Mouse (Mus musculus): Measurements from ENCODE around the gene Gm49340. TPM values are rescaled to one million over a fixed set of nuclear protein-coding genes. Genes with fewer than 3 reads are reported as not detected.

Gene Gm49340
- not detected in 2 replicates for polyA plus RNA-seq (2011; ENCODE audit: insufficient read depth, insufficient read length, low read depth, missing spikeins)

- H3K27me3 ChIP-seq (ENCODE audit: control insufficient read depth, insufficient read depth, low read length, poor library complexity, severe bottlenecking), result no peaks in the 10 kb centered on the region
- TF ChIP-seq CTCF (IDR thresholded peaks at IDR 0.05; ENCODE audit: low read depth, low read length), result no peak
- no peak for TF ChIP-seq POLR2A (IDR thresholded peaks at IDR 0.05; ENCODE audit: insufficient read depth, low read length)
- TF ChIP-seq EP300 (IDR thresholded peaks at IDR 0.05; ENCODE audit: insufficient read depth, low read depth, low read length), result no peak
- no peak within 1 kb of the TSS for H3K9ac ChIP-seq (ENCODE audit: low read depth, poor library complexity, severe bottlenecking)
- H3K4me1 ChIP-seq (ENCODE audit: control insufficient read depth, insufficient read depth, low read length), result no peaks in the 10 kb centered on the region
- H3K36me3 ChIP-seq (ENCODE audit: control insufficient read depth, insufficient read depth, low read length, poor library complexity, severe bottlenecking), result no peaks in the 10 kb centered on the region
- no peaks in the 10 kb centered on the region for H3K9me3 ChIP-seq (replicated peaks; ENCODE audit: control insufficient read depth, insufficient read depth, low read length, poor library complexity, severe bottlenecking)
- no peak within 1 kb of the TSS for H3K27ac ChIP-seq (ENCODE audit: insufficient read depth, low read length)
- H3K4me3 ChIP-seq (ENCODE audit: low read depth, low read length), result no peak within 1 kb of the TSS
These were observed at the start of gene Gm49340, which contains the start of the genes Aspa and Spata22 for GRCm38 (mm10) chr11:73329442-73329841. Gene Gm49340, plus strand, starts transcription at chr11:73329741. Gene Aspa, minus strand, starts transcription at chr11:73329596. Gene Spata22, plus strand, starts transcription at chr11:73329741.

- TF ChIP-seq CTCF (IDR thresholded peaks at IDR 0.05; ENCODE audit: low read depth, low read length) (no peak), EP300 (IDR thresholded peaks at IDR 0.05; ENCODE audit: insufficient read depth, low read depth, low read length) (no peak), POLR2A (IDR thresholded peaks at IDR 0.05; ENCODE audit: insufficient read depth, low read length) (no peak)
- H3K27me3 ChIP-seq (ENCODE audit: control insufficient read depth, insufficient read depth, low read length, poor library complexity, severe bottlenecking), result no peaks in the 10 kb centered on the region
- no peaks in the 10 kb centered on the region for H3K9me3 ChIP-seq (replicated peaks; ENCODE audit: control insufficient read depth, insufficient read depth, low read length, poor library complexity, severe bottlenecking)
- no peak overlapping the region for H3K9ac ChIP-seq (ENCODE audit: low read depth, poor library complexity, severe bottlenecking)
- H3K4me3 ChIP-seq (ENCODE audit: low read depth, low read length), result no peak overlapping the region
- no peaks in the 10 kb centered on the region for H3K4me1 ChIP-seq (ENCODE audit: control insufficient read depth, insufficient read depth, low read length)
- H3K36me3 ChIP-seq (ENCODE audit: control insufficient read depth, insufficient read depth, low read length, poor library complexity, severe bottlenecking), result no peaks in the 10 kb centered on the region
- no peak overlapping the region for H3K27ac ChIP-seq (ENCODE audit: insufficient read depth, low read length)
These were observed 48.8 kb upstream of the Gm49340 start for GRCm38 (mm10) chr11:73280710-73281109.

DNA sequence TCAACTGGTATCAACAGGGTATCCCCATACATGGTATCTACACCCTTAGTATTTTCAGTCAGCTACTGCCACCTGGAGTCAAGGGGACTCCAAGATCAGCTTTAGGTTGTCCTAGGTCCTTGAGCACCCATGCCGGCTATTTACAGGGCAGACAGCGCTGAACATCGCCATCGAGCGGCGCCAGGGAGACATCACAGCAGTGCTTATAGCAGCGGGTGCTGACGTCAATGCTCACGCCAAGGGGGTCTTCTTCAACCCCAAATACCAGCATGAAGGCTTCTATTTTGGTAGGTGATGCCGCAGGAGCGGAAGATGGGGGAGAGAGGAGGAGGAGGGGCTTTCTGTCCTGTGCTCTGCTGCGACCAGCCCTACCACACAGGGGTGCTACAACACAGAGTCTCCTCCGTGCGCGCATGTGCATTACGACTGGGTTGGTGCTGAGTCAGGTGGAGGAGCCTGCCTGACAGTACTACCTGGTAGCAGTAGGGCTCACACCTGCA is 48.0 kb upstream of the Gm49340 start:
- H3K4me1 ChIP-seq (ENCODE audit: control insufficient read depth, insufficient read depth, low read length), result no peaks in the 10 kb centered on the region
- no peaks in the 10 kb centered on the region for H3K36me3 ChIP-seq (ENCODE audit: control insufficient read depth, insufficient read depth, low read length, poor library complexity, severe bottlenecking)
- H3K9ac ChIP-seq (ENCODE audit: low read depth, poor library complexity, severe bottlenecking), result no peak overlapping the region
- TF ChIP-seq POLR2A (IDR thresholded peaks at IDR 0.05; ENCODE audit: insufficient read depth, low read length) (no peak), CTCF (IDR thresholded peaks at IDR 0.05; ENCODE audit: low read depth, low read length) (peak; percentile 67), EP300 (IDR thresholded peaks at IDR 0.05; ENCODE audit: insufficient read depth, low read depth, low read length) (peak; percentile 47; the same call in 1 of the 2 replicates)
- H3K9me3 ChIP-seq (replicated peaks; ENCODE audit: control insufficient read depth, insufficient read depth, low read length, poor library complexity, severe bottlenecking), result no peaks in the 10 kb centered on the region
- no peaks in the 10 kb centered on the region for H3K27me3 ChIP-seq (ENCODE audit: control insufficient read depth, insufficient read depth, low read length, poor library complexity, severe bottlenecking)
- no peak overlapping the region for H3K27ac ChIP-seq (ENCODE audit: insufficient read depth, low read length)
- H3K4me3 ChIP-seq (ENCODE audit: low read depth, low read length), result peak overlapping the region; percentile 48

- Histone ChIP-seq H3K27me3 (ENCODE audit: control insufficient read depth, insufficient read depth, low read length, poor library complexity, severe bottlenecking) (no peaks in the 10 kb centered on the region), H3K9me3 (replicated peaks; ENCODE audit: control insufficient read depth, insufficient read depth, low read length, poor library complexity, severe bottlenecking) (no peaks in the 10 kb centered on the region), H3K27ac (ENCODE audit: insufficient read depth, low read length) (no peak overlapping the region), H3K4me3 (ENCODE audit: low read depth, low read length) (no peak overlapping the region), H3K9ac (ENCODE audit: low read depth, poor library complexity, severe bottlenecking) (no peak overlapping the region), H3K36me3 (ENCODE audit: control insufficient read depth, insufficient read depth, low read length, poor library complexity, severe bottlenecking) (no peaks in the 10 kb centered on the region), H3K4me1 (ENCODE audit: control insufficient read depth, insufficient read depth, low read length) (no peaks in the 10 kb centered on the region)
- TF ChIP-seq CTCF (IDR thresholded peaks at IDR 0.05; ENCODE audit: low read depth, low read length) (no peak), EP300 (IDR thresholded peaks at IDR 0.05; ENCODE audit: insufficient read depth, low read depth, low read length) (no peak), POLR2A (IDR thresholded peaks at IDR 0.05; ENCODE audit: insufficient read depth, low read length) (no peak)
These were observed 46.2 kb upstream of the Gm49340 start for GRCm38 (mm10) chr11:73283369-73283768.

- no peaks in the 10 kb centered on the region for H3K4me1 ChIP-seq (ENCODE audit: control insufficient read depth, insufficient read depth, low read length)
- no peak for TF ChIP-seq POLR2A (IDR thresholded peaks at IDR 0.05; ENCODE audit: insufficient read depth, low read length)
- no peak for TF ChIP-seq CTCF (IDR thresholded peaks at IDR 0.05; ENCODE audit: low read depth, low read length)
- no peak for TF ChIP-seq EP300 (IDR thresholded peaks at IDR 0.05; ENCODE audit: insufficient read depth, low read depth, low read length)
- H3K27ac ChIP-seq (ENCODE audit: insufficient read depth, low read length), result no peak overlapping the region
- no peaks in the 10 kb centered on the region for H3K27me3 ChIP-seq (ENCODE audit: control insufficient read depth, insufficient read depth, low read length, poor library complexity, severe bottlenecking)
- H3K4me3 ChIP-seq (ENCODE audit: low read depth, low read length), result no peak overlapping the region
- H3K9ac ChIP-seq (ENCODE audit: low read depth, poor library complexity, severe bottlenecking), result no peak overlapping the region
- no peaks in the 10 kb centered on the region for H3K9me3 ChIP-seq (replicated peaks; ENCODE audit: control insufficient read depth, insufficient read depth, low read length, poor library complexity, severe bottlenecking)
- H3K36me3 ChIP-seq (ENCODE audit: control insufficient read depth, insufficient read depth, low read length, poor library complexity, severe bottlenecking), result no peaks in the 10 kb centered on the region
These were observed 45.6 kb upstream of the Gm49340 start for GRCm38 (mm10) chr11:73283926-73284325.

DNA sequence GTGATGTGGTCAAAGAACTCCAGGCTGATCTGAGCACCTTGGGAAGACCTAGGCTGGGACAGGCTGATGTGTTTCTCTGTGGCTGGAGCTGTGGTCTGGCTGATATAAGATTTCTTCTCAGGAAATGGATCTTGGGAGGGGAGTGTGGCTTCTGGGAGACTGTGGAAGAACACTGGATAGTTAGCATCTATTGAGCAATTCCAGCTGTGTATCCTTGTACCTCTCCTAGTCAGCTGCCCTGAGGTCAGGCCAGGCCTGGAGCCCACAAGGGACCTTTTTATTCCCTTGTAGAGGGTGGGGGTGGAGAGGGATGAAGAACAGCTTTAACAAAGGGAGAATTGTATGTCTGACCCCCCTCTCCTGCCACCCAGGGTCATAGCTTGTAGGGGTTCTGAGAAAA is 45.2 kb upstream of the Gm49340 start:
- H3K9ac ChIP-seq (ENCODE audit: low read depth, poor library complexity, severe bottlenecking), result no peak overlapping the region
- TF ChIP-seq CTCF (IDR thresholded peaks at IDR 0.05; ENCODE audit: low read depth, low read length), result no peak
- TF ChIP-seq EP300 (IDR thresholded peaks at IDR 0.05; ENCODE audit: insufficient read depth, low read depth, low read length), result no peak
- no peak for TF ChIP-seq POLR2A (IDR thresholded peaks at IDR 0.05; ENCODE audit: insufficient read depth, low read length)
- no peak overlapping the region for H3K27ac ChIP-seq (ENCODE audit: insufficient read depth, low read length)

More for the DNA sequence above, 45.2 kb upstream of the Gm49340 start:
- H3K4me3 ChIP-seq (ENCODE audit: low read depth, low read length), result no peak overlapping the region
- no peaks in the 10 kb centered on the region for H3K36me3 ChIP-seq (ENCODE audit: control insufficient read depth, insufficient read depth, low read length, poor library complexity, severe bottlenecking)
- H3K27me3 ChIP-seq (ENCODE audit: control insufficient read depth, insufficient read depth, low read length, poor library complexity, severe bottlenecking), result no peaks in the 10 kb centered on the region
- no peaks in the 10 kb centered on the region for H3K4me1 ChIP-seq (ENCODE audit: control insufficient read depth, insufficient read depth, low read length)
- no peaks in the 10 kb centered on the region for H3K9me3 ChIP-seq (replicated peaks; ENCODE audit: control insufficient read depth, insufficient read depth, low read length, poor library complexity, severe bottlenecking)
